Mouse (Mus musculus): ENCODE results near the gene Cfap298. TPM values are rescaled to one million over a fixed set of nuclear protein-coding genes. Genes with fewer than 3 reads are reported as not detected.
A peak's percentile ranks its signal among the peaks of the same experiment; 100 is the strongest.

Cfap298 gene
- polyA plus RNA-seq, 1 experiment from 2014 or later, result 61.5 TPM

GRCm38 (mm10) chr16:90934193-90934686, 674 bp downstream of the Cfap298 start:
- peak; percentile 72 for DNase-seq (ENCODE audit: extremely low spot score, low spot score)
- Histone ChIP-seq H3K4me1 (peaks cover 18% of the 10 kb centered on the region), H3K27me3 (ENCODE audit: poor library complexity, severe bottlenecking) (no peaks in the 10 kb centered on the region), H3K36me3 (replicated peaks) (peaks cover 17% of the 10 kb centered on the region), H3K27ac (peak overlapping the region; percentile 91), H3K4me3 (peak overlapping the region; percentile 87), H3K9me3 (no peaks in the 10 kb centered on the region)
- WGBS, result under 1% methylated on average over 38 of the region's 38 CpGs

DNA sequence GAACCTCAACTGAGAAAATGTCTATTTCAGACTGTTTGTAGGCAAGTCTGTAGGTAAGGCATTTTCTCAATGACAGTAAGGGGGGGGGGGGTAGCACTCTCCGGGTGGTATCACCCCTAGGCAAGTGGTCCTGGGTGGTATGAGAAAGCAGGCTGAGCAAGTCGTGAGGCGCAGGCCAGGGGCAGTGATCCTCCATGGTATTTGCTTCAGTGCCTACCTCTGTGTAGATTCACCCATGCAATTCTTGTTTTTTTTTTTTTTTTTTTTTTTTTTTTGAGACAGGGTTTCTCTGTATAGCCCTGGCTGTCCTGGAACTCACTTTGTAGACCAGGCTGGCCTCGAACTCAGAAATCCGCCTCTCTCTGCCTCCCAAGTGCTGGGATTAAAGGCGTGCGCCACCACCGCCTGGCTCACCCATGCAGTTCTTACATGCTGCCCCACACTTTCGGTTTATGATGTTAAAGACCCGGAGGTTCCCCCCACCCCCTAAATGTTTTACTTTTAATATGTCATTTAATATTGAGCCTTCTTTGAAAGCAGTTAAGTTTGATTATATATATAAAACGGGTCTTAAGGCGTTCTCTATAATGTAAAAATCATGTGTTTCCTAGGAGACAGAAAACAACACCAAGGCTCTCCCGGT, 1.3 kb downstream of the Cfap298 start:
- 31% methylated on average over 13 of the region's 13 CpGs for WGBS
- H3K27me3 ChIP-seq (ENCODE audit: poor library complexity, severe bottlenecking), result no peaks in the 10 kb centered on the region
- no peaks in the 10 kb centered on the region for H3K9me3 ChIP-seq
- peak overlapping the region; percentile 87 for H3K4me3 ChIP-seq
- peak overlapping the region; percentile 91 for H3K27ac ChIP-seq
- DNase-seq (ENCODE audit: extremely low spot score, low spot score), result no peak
- peaks cover 18% of the 10 kb centered on the region for H3K4me1 ChIP-seq
- H3K36me3 ChIP-seq (replicated peaks), result peaks cover 21% of the 10 kb centered on the region

- Histone ChIP-seq H3K27ac (no peak overlapping the region), H3K27me3 (ENCODE audit: poor library complexity, severe bottlenecking) (no peaks in the 10 kb centered on the region), H3K9me3 (no peaks in the 10 kb centered on the region; the same call in 1 of the 2 replicates), H3K4me3 (no peak overlapping the region), H3K4me1 (no peaks in the 10 kb centered on the region), H3K36me3 (replicated peaks) (peaks cover 69% of the 10 kb centered on the region)
- 85% methylated on average over 4 of the region's 4 CpGs for WGBS
- DNase-seq (ENCODE audit: extremely low spot score, low spot score), result no peak
Observed at GRCm38 (mm10) chr16:90927446-90927845, 7.5 kb downstream of the Cfap298 start.

DNA sequence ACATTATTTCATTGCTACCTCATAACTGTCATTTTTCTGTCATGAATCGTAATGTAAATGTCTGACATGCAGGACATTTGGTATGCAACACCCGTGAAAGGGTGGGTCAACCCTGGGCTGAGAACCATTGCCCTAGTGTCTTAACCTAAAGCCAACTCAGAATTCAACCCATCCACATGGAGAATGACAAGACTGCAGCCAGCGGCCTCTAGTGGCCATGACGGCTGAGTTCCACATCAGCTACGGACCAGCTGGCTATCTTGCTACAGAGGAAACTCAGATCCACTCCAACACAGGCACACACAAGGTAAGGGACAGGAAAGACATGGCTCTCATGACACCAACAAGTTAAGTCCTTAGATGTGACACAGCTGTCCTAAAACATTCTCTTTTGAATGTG, 9.5 kb downstream of the Cfap298 start:
- peak; percentile 51 for DNase-seq (ENCODE audit: extremely low spot score, low spot score)
- H3K4me3 ChIP-seq, result no peak overlapping the region
- 32% methylated on average over 5 of the region's 5 CpGs for WGBS

DNA sequence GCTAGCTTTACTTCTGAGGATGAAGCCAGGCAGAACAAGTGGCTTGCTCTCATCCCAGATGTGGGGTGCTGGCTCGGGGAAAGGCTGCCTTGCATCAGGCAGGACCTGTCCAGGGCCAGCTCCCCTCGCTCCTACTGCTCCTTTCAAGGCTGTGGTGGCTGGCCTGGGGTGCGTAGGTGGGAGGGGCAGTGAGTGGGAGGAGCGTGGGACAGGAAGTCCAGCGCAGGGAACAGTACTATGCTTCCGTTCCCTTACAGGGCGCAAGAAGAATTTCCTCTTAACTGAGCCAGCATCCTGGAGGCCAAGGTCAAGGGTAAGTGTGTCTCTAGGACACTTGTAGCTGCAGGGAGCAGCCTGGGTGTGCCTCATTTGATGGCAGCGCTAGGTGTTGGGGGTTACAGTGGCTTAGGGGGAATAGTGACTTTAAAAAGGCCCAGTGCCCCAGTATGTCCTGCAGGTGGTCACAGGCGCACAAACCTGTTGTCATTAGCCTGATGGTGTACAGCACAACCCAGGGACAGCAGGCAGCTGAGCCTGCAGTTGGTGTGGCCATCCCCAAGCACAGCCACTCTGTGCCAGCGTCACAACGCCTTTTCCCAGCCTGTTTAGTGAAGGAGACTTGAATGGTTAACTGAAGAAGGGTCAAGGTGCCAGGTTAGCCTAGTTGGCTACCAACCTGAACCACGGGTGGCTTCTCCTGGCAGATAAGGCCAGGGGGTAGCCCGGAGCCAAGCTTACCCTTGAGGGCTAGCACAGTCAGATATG, 10.1 kb downstream of the Cfap298 start:
- H3K4me1 ChIP-seq, result no peaks in the 10 kb centered on the region
- H3K27me3 ChIP-seq (ENCODE audit: poor library complexity, severe bottlenecking), result no peaks in the 10 kb centered on the region
- 89% methylated on average over 13 of the region's 13 CpGs for WGBS
- no peak overlapping the region for H3K4me3 ChIP-seq
- DNase-seq (ENCODE audit: extremely low spot score, low spot score), result no peak
- no peak overlapping the region for H3K27ac ChIP-seq
- peaks cover 68% of the 10 kb centered on the region for H3K36me3 ChIP-seq (replicated peaks)
- H3K9me3 ChIP-seq, result no peaks in the 10 kb centered on the region; the same call in 1 of the 2 replicates

More for the DNA sequence above, 9.5 kb downstream of the Cfap298 start:
- no peak overlapping the region for H3K27ac ChIP-seq
- H3K27me3 ChIP-seq (ENCODE audit: poor library complexity, severe bottlenecking), result no peaks in the 10 kb centered on the region
- no peaks in the 10 kb centered on the region; the same call in 1 of the 2 replicates for H3K9me3 ChIP-seq
- peaks cover 71% of the 10 kb centered on the region for H3K36me3 ChIP-seq (replicated peaks)
- H3K4me1 ChIP-seq, result no peaks in the 10 kb centered on the region

- WGBS, result 67% methylated on average over 10 of the region's 10 CpGs
- H3K27me3 ChIP-seq (ENCODE audit: poor library complexity, severe bottlenecking), result 0 out of 2 replicates have a peak, but pooled peaks cover 3% of the 10 kb centered on the region
- H3K4me3 ChIP-seq, result no peak overlapping the region
- H3K9me3 ChIP-seq, result no peaks in the 10 kb centered on the region; the same call in 1 of the 2 replicates
- peaks cover 36% of the 10 kb centered on the region for H3K36me3 ChIP-seq (replicated peaks)
- no peak overlapping the region for H3K27ac ChIP-seq
- DNase-seq (ENCODE audit: extremely low spot score, low spot score), result no peak
- 0 out of 2 replicates have a peak, but pooled peaks cover 9% of the 10 kb centered on the region for H3K4me1 ChIP-seq
Observed at GRCm38 (mm10) chr16:90921471-90922159, 13.3 kb downstream of the Cfap298 start.

GRCm38 (mm10) chr16:90917156-90917555, 17.8 kb downstream of the Cfap298 start:
- H3K27me3 ChIP-seq (ENCODE audit: poor library complexity, severe bottlenecking), result 0 out of 2 replicates have a peak, but pooled peaks cover 3% of the 10 kb centered on the region
- no peaks in the 10 kb centered on the region for H3K36me3 ChIP-seq (replicated peaks)
- no peak for DNase-seq (ENCODE audit: extremely low spot score, low spot score)
- H3K4me1 ChIP-seq, result peaks cover 17% of the 10 kb centered on the region
- H3K4me3 ChIP-seq, result no peak overlapping the region
- no peaks in the 10 kb centered on the region; the same call in 1 of the 2 replicates for H3K9me3 ChIP-seq
- H3K27ac ChIP-seq, result no peak overlapping the region
- 74% methylated on average over 8 of the region's 8 CpGs for WGBS

GRCm38 (mm10) chr16:90916040-90916481, 18.9 kb downstream of the Cfap298 start:
- H3K9me3 ChIP-seq, result no peaks in the 10 kb centered on the region
- no peak for DNase-seq (ENCODE audit: extremely low spot score, low spot score)
- H3K4me3 ChIP-seq, result no peak overlapping the region
- 0 out of 2 replicates have a peak, but pooled peaks cover 3% of the 10 kb centered on the region for H3K27me3 ChIP-seq (ENCODE audit: poor library complexity, severe bottlenecking)
- WGBS, result 37% methylated on average over 12 of the region's 12 CpGs
- H3K27ac ChIP-seq, result 0 out of 2 replicates have a peak overlapping the region, but pooled peaks have one; percentile 63
- H3K36me3 ChIP-seq (replicated peaks), result no peaks in the 10 kb centered on the region
- H3K4me1 ChIP-seq, result peaks cover 17% of the 10 kb centered on the region

DNA sequence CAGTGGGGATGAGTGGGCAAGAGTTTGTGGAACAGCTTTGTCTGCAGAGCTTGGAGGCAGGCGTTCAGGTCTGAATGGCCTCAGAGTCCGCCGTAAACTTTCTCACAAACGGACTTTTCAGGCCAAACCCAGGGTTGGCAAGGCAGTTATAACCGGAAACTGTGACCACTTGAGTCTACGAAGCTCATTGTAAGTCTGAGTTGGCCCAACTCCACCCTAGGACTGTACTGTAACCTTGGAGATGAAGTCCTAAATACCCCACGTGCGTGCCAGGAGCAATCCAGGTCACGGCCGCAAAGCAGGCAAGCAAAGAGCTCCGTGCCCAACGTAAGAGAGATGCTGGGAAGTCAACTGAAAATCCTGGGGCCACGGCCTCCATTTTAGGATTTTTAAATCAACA, 23.1 kb downstream of the Cfap298 start:
- H3K9me3 ChIP-seq, result no peaks in the 10 kb centered on the region
- no peak overlapping the region for H3K27ac ChIP-seq
- H3K4me1 ChIP-seq, result peaks cover 10% of the 10 kb centered on the region
- no peak for DNase-seq (ENCODE audit: extremely low spot score, low spot score)
- WGBS, result 92% methylated on average over 13 of the region's 13 CpGs
- no peak overlapping the region for H3K4me3 ChIP-seq
- no peaks in the 10 kb centered on the region for H3K27me3 ChIP-seq (ENCODE audit: poor library complexity, severe bottlenecking)
- H3K36me3 ChIP-seq (replicated peaks), result no peaks in the 10 kb centered on the region

DNA sequence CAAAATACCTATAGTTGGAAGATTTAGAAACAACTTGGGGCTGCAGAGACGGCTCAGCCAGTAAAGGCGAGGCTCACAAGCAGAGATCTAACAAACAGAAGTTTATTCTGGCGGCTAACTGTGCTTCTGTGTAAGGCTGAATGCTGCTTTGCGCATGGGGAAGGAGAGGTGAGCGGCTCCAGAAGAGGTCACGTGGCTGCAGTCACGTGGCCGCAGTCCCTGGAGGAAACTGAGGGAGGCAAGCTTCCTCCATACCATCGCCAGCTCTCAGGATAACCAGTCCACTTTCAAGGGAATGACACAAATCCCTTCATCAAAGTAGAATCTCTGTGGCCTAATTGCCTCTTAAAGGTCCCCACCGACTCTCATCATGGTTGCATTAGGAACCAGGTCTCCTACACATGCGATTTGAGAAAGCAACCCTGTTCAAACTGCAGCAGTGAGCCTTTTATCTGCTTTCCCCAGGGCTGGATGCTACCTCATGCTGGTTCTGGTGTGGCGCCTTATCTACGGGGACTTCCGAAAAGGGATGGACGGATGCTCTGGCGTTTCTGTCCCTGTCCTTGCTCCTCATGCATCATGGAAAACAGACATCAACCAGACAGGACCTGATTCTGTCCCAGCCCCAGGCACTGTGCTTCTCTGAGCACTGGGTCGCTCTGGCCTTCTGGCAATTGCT, 23.9 kb downstream of the Cfap298 start:
- 84% methylated on average over 17 of the region's 17 CpGs for WGBS

DNA sequence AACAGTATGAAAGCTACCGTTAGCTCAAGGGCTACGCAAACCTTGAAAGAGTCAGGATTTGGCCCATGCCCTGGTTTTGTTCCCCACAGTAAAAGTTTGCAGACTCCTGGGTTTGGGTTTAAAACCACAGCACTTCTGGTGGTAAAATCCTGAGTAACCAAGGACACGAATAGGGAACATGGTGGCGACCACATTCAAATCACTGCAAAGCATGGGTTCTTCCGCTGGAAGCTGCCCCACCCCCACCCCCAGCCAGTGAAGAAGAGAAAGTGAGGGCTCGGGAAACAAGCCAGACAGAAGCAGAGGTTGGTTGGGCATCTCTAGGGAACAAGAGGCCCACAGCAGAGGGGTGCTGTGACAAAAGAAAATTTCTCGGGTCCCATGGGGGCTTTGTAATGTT, 27.7 kb downstream of the Cfap298 start:
- no peak overlapping the region for H3K27ac ChIP-seq

More for the DNA sequence above, 23.9 kb downstream of the Cfap298 start:
- H3K9me3 ChIP-seq, result no peaks in the 10 kb centered on the region
- peaks cover 3% of the 10 kb centered on the region for H3K4me1 ChIP-seq
- no peaks in the 10 kb centered on the region for H3K36me3 ChIP-seq (replicated peaks)
- no peak overlapping the region for H3K4me3 ChIP-seq
- no peak for DNase-seq (ENCODE audit: extremely low spot score, low spot score)
- H3K27me3 ChIP-seq (ENCODE audit: poor library complexity, severe bottlenecking), result no peaks in the 10 kb centered on the region
- H3K27ac ChIP-seq, result no peak overlapping the region

GRCm38 (mm10) chr16:90903300-90903699, 31.6 kb downstream of the Cfap298 start:
- WGBS, result 32% methylated on average over 5 of the region's 5 CpGs
- no peak for DNase-seq (ENCODE audit: extremely low spot score, low spot score)
- Histone ChIP-seq H3K4me1 (no peaks in the 10 kb centered on the region), H3K4me3 (no peak overlapping the region), H3K36me3 (replicated peaks) (no peaks in the 10 kb centered on the region), H3K9me3 (no peaks in the 10 kb centered on the region), H3K27me3 (ENCODE audit: poor library complexity, severe bottlenecking) (no peaks in the 10 kb centered on the region), H3K27ac (no peak overlapping the region)

More for the DNA sequence above, 27.7 kb downstream of the Cfap298 start:
- 69% methylated on average over 7 of the region's 7 CpGs for WGBS
- Histone ChIP-seq H3K36me3 (replicated peaks) (no peaks in the 10 kb centered on the region), H3K4me3 (no peak overlapping the region), H3K9me3 (no peaks in the 10 kb centered on the region), H3K4me1 (no peaks in the 10 kb centered on the region), H3K27me3 (ENCODE audit: poor library complexity, severe bottlenecking) (no peaks in the 10 kb centered on the region)
- no peak for DNase-seq (ENCODE audit: extremely low spot score, low spot score)
